Mouse (Mus musculus) kidney, postnatal 36 days (tissue): ENCODE data around the gene Pole2.
A peak's percentile ranks its signal among the peaks of the same experiment; 100 is the strongest.
"Not testable (repeated sequence)": the region's sequence is repeated elsewhere in the genome, so short reads cannot be mapped to it uniquely, and the experiment has no call there.

ENCODE experiments used
- DNase-seq, 2 experiments: peaks; one replicate each; pipeline ENCODE4 v3.0.0; 2021 to 2022; ENCODE audit warnings: mixed read lengths in 2 of 2

The Pole2 gene

GRCm38 (mm10) chr12:69177526-69177925 lies 50.5 kb downstream of the Pole2 start:
- no peak for DNase-seq

GRCm38 (mm10) chr12:69175975-69176374 lies 52.0 kb downstream of the Pole2 start:
- no peak for DNase-seq

GRCm38 (mm10) chr12:69171307-69171706 lies 56.7 kb downstream of the Pole2 start:
- DNase-seq, result no peak

GRCm38 (mm10) chr12:69168461-69169106 lies 59.4 kb downstream of the Pole2 start, which contains the start of gene Lrr1:
Gene Lrr1 (plus strand): TSS chr12:69168814.
- peak; percentile 85 to 93 for DNase-seq

GRCm38 (mm10) chr12:69167656-69168460 lies 60.1 kb downstream of the Pole2 start:
- DNase-seq, result no peak

GRCm38 (mm10) chr12:69166861-69167581 lies 61.0 kb downstream of the Pole2 start:
- not testable (repeated sequence) for DNase-seq

GRCm38 (mm10) chr12:69164904-69165303 lies 63.1 kb downstream of the Pole2 start:
- DNase-seq, result no peak

GRCm38 (mm10) chr12:69163586-69163985 lies 64.4 kb downstream of the Pole2 start:
- DNase-seq, result not testable (repeated sequence)

GRCm38 (mm10) chr12:69160677-69161076 lies 67.3 kb downstream of the Pole2 start:
- DNase-seq, result not testable (repeated sequence)

GRCm38 (mm10) chr12:69159578-69159940 lies 68.4 kb downstream of the Pole2 start:
- peak; percentile 18 to 27 for DNase-seq

GRCm38 (mm10) chr12:69158765-69159577 lies 69.0 kb downstream of the Pole2 start, which contains the start of gene Rps29:
Gene Rps29 (minus strand): TSS chr12:69159186.
- peak; percentile 97 to 98 for DNase-seq

GRCm38 (mm10) chr12:69158366-69158764 lies 69.6 kb downstream of the Pole2 start:
- DNase-seq, result no peak

GRCm38 (mm10) chr12:69157107-69157506 lies 70.9 kb downstream of the Pole2 start:
- DNase-seq, result no peak

- no peak for DNase-seq
Observed at GRCm38 (mm10) chr12:69156436-69156835, 71.6 kb downstream of the Pole2 start.

- no peak for DNase-seq
Observed at GRCm38 (mm10) chr12:69155923-69156322, 72.1 kb downstream of the Pole2 start.
